Mouse (Mus musculus) macrophage (primary cell): ENCODE results near the gene Egfl7. TPM values are rescaled to one million over a fixed set of nuclear protein-coding genes. Genes with fewer than 3 reads are reported as not detected.

ENCODE experiments used
- H3K27ac ChIP-seq: fragments of 350-480 bp; formaldehyde crosslinking; 2 replicates; pipeline ENCODE4 v1.9.0; 2021
- H3K36me3 ChIP-seq: fragments of 350-480 bp; formaldehyde crosslinking; 2 replicates; pipeline ENCODE4 v1.9.0; 2021; ENCODE audit errors: inconsistent target
- H3K4me3 ChIP-seq: fragments of 350-480 bp; formaldehyde crosslinking; 2 replicates; pipeline ENCODE4 v1.9.0; 2021; ENCODE audit errors: inconsistent target
- H3K79me2 ChIP-seq: fragments of 350-480 bp; formaldehyde crosslinking; 2 replicates; pipeline ENCODE4 v1.9.0; 2021; ENCODE audit errors: inconsistent target
- WGBS: methylation state at CpG from one replicate; pipeline ENCODE4 v1.1.7; 2026; ENCODE audit warnings: inconsistent platforms; ENCODE audit not compliant: missing documents; 5-methylcytosine and 5-hydroxymethylcytosine counted together
- polyA plus RNA-seq: library from polyadenylated mRNA; stranded (reverse); fragments of 250-400 nt; gene quantifications from 3 replicates; pipeline ENCODE4 v1.2.4, GENCODE M21; 2018; ENCODE audit warnings: inconsistent platforms

The Egfl7 gene
- polyA plus RNA-seq, 1 experiment from 2014 or later = 0.33 TPM

DNA sequence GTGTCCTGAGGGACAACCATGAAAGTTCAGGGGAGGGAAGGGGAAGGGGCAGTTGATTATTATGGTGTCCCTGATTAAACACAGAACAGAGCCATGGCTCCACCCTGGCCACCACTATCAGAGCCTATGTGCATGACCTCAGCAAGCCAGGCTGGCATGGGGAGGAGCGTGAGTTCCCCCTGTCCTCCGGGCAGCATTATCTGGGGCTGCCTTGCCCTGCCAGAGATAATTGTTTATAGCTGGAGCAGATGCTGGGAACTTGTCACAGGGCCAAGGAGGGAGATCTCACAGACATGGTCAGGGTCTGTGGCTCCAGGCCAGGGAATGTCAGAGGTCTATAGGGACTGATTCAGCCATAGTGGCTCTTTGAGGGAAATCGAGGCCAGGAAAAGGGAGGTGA is 29.0 kb upstream of the Egfl7 start:
- no peak overlapping the region for H3K4me3 ChIP-seq
- 54% methylated on average over 3 of the region's 3 CpGs for WGBS
- H3K27ac ChIP-seq = 0 out of 2 replicates have a peak overlapping the region, but pooled peaks have one; percentile 15
- no peaks in the 10 kb centered on the region for H3K36me3 ChIP-seq
- no peaks in the 10 kb centered on the region for H3K79me2 ChIP-seq

DNA sequence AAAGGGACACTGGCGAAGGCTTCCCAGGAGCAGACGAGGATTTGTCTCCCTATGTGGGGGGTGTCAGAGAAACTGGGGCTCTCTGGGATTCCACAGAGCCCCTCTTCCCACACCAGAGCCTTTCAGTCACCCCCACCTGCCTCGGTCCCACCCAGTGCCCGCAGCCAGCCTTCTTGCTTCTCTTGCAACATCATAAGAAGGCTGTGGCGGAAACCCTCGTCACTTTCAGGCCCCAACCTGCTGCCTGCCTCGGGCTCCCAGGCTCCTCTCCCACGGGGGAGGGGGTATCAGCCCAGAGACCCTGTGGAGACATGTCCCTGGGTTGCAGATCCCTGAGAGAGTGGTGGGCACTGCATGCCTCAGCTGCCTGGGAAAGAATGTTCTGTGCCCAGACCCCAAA is 28.4 kb upstream of the Egfl7 start:
- Histone ChIP-seq H3K79me2 (no peaks in the 10 kb centered on the region), H3K36me3 (no peaks in the 10 kb centered on the region), H3K4me3 (no peak overlapping the region), H3K27ac (no peak overlapping the region)
- WGBS = 46% methylated on average over 8 of the region's 8 CpGs

DNA sequence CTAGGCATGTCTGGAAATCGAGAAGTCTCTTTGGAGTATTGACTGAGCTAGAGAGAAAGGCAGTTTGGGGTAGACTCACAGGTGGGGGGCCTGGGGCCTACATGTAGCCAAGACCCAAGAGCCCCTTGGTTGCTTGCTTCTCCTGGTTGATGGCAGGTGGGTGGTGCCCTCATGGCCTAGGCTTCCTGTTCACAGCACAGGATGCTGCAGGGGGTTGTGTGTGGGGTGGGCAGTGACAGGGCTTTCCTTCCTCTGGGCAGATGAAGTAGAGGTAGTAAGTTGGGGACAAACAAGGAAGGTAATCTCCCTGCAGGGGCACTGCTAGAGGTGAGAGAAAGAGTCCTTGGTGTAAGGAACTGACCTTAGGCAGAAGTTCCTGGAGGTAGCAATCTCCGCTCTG is 27.7 kb upstream of the Egfl7 start:
- Histone ChIP-seq H3K27ac (no peak overlapping the region), H3K36me3 (no peaks in the 10 kb centered on the region), H3K79me2 (no peaks in the 10 kb centered on the region), H3K4me3 (no peak overlapping the region)
- 71% methylated on average over 2 of the region's 2 CpGs for WGBS

DNA sequence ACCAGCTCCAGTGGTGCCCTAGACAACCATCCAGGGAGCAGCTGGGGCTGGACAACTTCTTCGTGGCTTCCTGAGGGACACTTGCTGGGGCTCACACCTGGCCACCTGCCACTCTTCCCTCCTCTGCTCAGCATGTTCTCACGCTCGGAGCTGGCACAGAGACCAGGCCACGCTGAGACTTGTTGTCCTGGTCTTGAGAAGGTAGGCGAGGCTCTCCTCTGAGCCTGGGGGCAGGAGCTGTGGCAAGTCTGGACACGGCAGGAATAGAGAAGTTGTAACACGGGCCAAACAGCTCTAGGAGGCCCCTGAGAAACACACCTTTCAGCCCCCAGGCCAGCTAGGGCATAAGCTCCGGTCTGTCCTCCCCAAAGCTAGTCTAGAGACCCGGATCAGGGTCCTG is 25.9 kb upstream of the Egfl7 start:
- Histone ChIP-seq H3K79me2 (no peaks in the 10 kb centered on the region), H3K27ac (no peak overlapping the region), H3K36me3 (no peaks in the 10 kb centered on the region), H3K4me3 (no peak overlapping the region)
- WGBS = 79% methylated on average over 9 of the region's 9 CpGs

DNA sequence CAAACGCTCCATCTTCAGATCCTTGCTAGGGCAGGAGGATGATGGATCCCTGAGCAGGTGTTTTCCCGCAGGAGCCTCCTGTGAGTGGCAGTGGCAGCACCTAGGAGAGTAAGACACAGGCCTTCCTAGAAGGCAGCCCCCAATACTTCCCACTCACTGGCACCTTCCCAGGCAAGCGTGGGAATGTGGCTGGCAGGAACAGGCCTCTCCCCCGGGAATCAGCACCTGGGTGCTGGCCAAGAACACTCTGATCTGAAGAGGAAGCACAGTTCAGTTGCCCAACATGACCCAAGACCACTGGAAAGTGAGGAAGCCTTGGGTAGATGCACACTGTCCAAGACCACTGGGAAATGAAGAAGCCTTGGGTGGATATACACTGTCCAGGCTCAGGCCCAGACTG is 24.7 kb upstream of the Egfl7 start:
- 67% methylated on average over 4 of the region's 4 CpGs for WGBS
- no peaks in the 10 kb centered on the region for H3K79me2 ChIP-seq
- H3K36me3 ChIP-seq = no peaks in the 10 kb centered on the region

DNA sequence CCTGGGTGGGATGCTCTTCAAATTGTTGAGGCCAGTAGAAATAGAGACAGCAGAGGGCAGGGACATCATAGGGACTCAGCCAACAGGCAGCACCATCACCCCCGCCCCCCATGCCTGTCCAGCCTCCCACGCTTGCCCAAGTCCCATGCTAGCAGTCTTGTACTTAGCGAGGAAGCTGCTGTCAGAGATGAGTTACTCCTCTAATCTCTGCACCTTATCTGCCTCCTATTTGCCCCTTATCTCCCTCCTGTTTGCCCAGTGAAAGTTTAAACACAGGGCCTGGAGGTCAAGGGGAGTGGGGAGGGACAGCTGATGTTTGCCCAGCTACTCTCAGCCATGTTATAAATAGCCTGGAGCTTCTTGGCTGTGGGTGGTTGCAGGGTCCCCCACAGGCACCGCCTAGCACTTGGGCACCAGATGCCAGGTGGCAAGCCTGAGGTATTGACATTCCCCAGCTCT is 23.2 kb upstream of the Egfl7 start:
- Histone ChIP-seq H3K36me3 (no peaks in the 10 kb centered on the region), H3K4me3 (no peak overlapping the region), H3K79me2 (no peaks in the 10 kb centered on the region), H3K27ac (no peak overlapping the region)
- WGBS = 89% methylated on average over 4 of the region's 4 CpGs

More for the DNA sequence above, 24.7 kb upstream of the Egfl7 start:
- H3K27ac ChIP-seq = no peak overlapping the region
- H3K4me3 ChIP-seq = no peak overlapping the region

DNA sequence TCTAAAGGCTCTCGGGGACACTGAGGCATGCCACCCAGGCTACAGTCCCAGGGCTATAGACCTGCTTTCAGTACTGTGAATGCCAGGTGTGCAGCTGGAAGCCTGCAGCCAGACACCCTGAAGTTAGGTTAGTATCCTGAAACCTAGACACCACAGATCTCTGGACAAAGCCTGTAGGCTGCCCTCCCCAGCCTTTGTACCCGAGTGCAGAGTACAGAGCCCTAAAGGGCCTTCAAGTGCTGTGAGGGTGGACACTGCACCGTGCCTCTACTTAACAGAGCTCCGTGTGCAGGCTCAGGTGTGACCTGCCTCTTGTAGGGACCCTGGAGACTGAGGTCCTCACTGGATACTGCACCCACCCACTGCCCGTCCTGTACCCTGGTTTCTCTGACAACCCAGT is 19.3 kb upstream of the Egfl7 start:
- 99% methylated on average over 5 of the region's 5 CpGs for WGBS
- Histone ChIP-seq H3K79me2 (no peaks in the 10 kb centered on the region), H3K4me3 (no peak overlapping the region), H3K36me3 (no peaks in the 10 kb centered on the region), H3K27ac (no peak overlapping the region)

DNA sequence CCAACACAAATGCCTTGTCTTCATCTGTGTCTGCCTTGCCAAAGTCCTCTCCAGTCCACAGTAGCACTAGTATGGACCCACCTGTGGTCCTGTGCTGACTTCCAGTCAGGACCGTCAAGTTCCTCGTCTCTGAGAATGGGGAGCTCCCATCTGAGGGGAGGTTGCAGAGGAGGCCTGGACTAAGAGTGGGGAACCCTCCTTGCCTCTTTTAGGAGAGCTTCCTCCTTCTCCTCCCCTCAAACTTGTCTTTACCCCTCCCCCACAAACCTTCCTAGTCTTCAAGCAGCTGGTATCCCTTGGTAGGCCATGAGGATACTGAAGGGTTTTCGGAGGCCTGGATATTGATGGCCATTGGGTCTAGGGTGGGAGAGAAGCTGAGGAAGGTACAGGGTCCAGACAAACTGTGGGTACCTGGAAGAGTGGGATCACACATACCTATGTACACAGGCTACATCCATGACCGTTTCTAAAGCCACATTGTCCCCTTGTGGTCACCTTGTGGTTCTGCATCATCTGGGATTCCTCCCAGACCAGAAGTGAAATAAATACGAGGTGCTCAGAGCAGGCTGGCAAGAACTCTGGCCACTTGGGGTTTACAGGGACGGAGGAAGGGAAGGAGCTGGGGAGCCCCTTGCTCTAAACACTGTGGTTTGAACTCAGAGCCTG is 18.3 kb upstream of the Egfl7 start:
- H3K27ac ChIP-seq = no peak overlapping the region
- 26% methylated on average over 6 of the region's 6 CpGs for WGBS
- no peaks in the 10 kb centered on the region for H3K36me3 ChIP-seq

DNA sequence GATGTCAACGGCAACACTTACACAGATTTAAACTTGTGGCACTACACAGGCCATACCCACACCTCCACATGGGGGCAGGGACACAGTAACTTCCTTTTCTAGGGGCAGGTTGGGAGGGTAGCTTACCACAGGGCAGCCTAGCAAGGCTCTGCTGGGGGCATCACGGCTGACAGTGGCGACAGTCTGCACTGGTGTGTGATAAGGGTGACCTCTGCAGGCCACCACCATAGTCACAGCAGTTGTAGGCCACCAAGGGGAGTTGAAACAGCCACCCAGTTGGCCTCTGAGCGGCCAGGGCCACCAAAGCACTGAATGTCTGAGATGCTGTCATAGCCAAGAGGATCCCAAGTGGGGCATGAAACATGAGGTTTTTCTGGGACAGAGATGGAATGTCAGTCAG is 13.6 kb upstream of the Egfl7 start:
- H3K79me2 ChIP-seq = no peaks in the 10 kb centered on the region
- H3K4me3 ChIP-seq = no peak overlapping the region
- no peak overlapping the region for H3K27ac ChIP-seq
- 1% methylated on average over 4 of the region's 4 CpGs for WGBS
- no peaks in the 10 kb centered on the region for H3K36me3 ChIP-seq

More for the DNA sequence above, 18.3 kb upstream of the Egfl7 start:
- H3K4me3 ChIP-seq = no peak overlapping the region
- no peaks in the 10 kb centered on the region for H3K79me2 ChIP-seq

DNA sequence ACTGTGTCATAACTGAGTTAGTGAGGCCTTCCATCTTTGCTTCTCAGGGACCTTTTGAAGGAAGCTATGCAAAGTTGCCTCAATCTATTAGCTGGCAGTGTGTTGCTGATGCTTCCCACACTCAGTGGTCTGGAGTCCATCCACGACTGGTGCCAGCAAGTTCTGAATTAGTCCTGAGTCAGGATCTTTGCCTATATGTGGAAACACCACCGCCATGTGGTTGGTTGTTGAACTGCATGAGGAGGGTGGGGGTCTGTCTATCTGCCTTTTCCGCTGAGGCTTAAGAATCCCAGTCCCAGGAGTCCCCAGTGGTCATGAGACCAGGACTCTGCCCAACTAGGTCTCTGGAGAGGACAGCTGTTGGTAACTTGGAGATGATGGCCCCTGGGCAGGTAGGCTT is 9.8 kb upstream of the Egfl7 start:
- Histone ChIP-seq H3K36me3 (no peaks in the 10 kb centered on the region), H3K4me3 (no peak overlapping the region), H3K79me2 (no peaks in the 10 kb centered on the region), H3K27ac (no peak overlapping the region)
- WGBS = 44% methylated on average over 3 of the region's 3 CpGs

DNA sequence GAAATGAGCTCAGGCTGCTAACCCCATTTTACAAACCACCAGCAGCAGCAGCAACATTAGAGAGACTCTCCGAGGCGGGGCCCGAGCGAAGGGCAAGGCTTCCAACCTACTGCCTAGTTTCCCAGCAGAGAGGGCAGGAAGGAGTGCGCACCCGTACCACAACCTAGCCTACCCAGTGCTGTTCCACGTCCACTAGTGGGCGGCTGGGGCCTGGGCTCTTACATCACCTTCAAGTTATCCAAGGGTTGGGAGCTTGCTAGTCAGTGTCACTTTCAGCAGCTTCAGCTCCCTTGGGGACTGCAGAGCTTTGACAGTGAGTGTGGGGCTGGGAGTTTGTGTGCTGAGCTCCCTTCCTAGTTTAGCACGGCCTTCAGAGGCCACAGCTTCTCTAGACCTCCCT is 8.4 kb upstream of the Egfl7 start:
- Histone ChIP-seq H3K79me2 (no peaks in the 10 kb centered on the region), H3K4me3 (no peak overlapping the region), H3K36me3 (no peaks in the 10 kb centered on the region), H3K27ac (no peak overlapping the region)
- WGBS = 64% methylated on average over 8 of the region's 9 CpGs

DNA sequence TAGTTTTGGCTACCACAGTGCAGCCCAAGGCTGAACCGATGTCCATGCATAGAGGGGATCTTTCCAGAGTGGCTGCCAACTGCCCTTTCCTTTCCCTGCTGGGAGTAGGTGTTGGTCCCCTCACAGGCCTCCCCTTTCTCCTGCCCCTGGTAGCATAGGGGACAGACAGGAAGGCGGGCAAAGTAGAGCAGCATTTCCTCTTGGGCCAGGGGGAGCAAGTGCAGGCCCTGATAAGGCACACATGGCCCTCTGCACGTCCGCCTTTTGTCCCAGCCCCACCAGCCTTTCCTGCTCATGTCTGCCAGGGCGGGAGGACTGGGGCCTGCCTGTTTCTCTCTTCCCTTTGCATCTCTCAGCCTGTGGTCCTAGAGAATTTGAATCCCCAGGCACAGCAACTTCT is 8.0 kb upstream of the Egfl7 start:
- Histone ChIP-seq H3K36me3 (no peaks in the 10 kb centered on the region), H3K4me3 (no peak overlapping the region), H3K27ac (no peak overlapping the region), H3K79me2 (no peaks in the 10 kb centered on the region)
- 63% methylated on average over 5 of the region's 5 CpGs for WGBS

DNA sequence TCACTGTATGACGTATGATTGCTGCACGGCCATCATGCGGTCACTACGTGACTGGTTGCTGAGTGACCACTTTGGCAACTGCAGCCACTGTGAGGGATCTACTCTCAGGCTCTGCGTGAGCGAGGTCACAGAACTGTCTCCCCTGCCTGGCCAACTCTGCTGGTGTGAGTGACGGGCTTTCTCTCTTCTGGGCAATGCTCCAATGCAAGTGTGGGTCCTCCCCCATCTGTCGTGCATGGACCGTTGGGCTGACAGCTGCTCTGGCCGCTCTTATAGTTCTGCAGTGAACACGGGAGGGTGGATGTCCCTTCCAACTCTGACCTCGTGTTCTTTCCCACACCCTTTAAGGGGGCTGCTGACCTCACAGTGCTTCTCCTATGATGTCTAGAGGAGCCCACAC is 6.4 kb upstream of the Egfl7 start:
- Histone ChIP-seq H3K79me2 (no peaks in the 10 kb centered on the region), H3K4me3 (no peak overlapping the region), H3K36me3 (no peaks in the 10 kb centered on the region), H3K27ac (no peak overlapping the region)
- 45% methylated on average over 12 of the region's 12 CpGs for WGBS

DNA sequence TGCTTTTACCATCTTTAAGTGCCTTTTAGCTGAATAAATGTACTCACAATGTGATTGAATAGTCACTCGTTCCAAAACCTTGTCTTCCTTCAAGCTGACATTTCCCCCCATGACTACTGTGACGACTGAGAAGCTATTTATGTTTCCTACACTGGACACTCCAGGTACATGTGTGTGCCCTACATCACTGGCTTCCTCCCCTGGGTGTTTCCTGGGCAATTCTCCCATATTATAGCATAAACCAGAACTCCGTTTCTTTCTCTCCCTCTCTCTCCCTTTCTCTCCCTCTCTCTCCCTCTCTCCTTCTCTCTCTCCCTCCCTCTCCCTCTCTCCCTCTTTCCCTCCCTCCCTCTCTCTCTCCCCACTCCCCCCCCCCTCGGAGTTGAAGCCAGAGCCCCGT is 6.0 kb upstream of the Egfl7 start:
- WGBS = 21% methylated on average over 5 of the region's 5 CpGs
- no peak overlapping the region for H3K27ac ChIP-seq
- H3K4me3 ChIP-seq = no peak overlapping the region
- H3K36me3 ChIP-seq = no peaks in the 10 kb centered on the region
- no peaks in the 10 kb centered on the region for H3K79me2 ChIP-seq

DNA sequence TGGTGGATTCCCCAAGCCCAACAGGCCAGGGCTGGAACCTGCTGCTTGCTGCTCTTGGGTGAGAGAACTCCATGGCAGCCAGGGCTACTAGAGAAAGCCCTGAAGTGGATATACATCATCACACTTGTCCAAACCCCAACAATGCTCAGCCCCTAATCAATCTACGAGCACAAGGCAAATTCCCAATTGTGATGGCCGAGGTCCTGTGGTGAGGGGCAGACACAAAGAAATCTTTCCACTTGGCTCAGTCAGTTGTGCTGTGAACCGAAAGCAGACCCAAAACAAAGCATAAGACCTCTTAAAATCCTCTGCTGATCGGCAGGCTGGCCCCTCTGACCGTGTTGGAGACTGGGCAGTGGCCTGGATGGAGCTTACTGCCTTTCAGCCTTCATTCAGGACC is 5.0 kb upstream of the Egfl7 start:
- Histone ChIP-seq H3K79me2 (no peaks in the 10 kb centered on the region), H3K36me3 (no peaks in the 10 kb centered on the region), H3K4me3 (no peak overlapping the region), H3K27ac (no peak overlapping the region)
- WGBS = 87% methylated on average over 5 of the region's 5 CpGs

DNA sequence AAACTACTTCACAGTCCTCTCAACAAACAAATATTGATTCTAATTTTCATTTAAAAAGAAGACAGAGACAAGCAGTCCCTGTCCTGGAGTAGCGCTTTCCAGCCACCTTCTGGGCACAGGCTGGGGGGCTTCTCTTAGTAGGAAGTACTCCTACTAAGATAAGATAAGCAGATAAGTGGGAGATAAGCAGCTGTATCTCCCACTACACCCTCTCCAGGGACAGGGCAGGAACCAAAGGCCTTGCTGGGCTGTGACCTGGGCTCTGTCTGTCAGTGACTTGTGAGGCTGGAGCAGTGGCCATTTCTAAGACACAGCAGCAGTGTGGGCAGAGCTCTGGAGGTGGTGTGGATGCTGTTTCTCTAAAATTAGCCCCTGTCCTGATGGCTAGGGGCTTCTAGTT is 4.4 kb upstream of the Egfl7 start:
- Histone ChIP-seq H3K36me3 (no peaks in the 10 kb centered on the region), H3K27ac (no peak overlapping the region), H3K4me3 (no peak overlapping the region), H3K79me2 (no peaks in the 10 kb centered on the region)
- 100% methylated on average over 1 of the region's 1 CpGs for WGBS
